Mouse (Mus musculus) hematopoietic multipotent progenitor cell, adult 10-12 weeks (in vitro differentiated cells): Measurements from ENCODE around the gene Gm20388. TPM values are rescaled to one million over a fixed set of nuclear protein-coding genes. Genes with fewer than 3 reads are reported as not detected.

Source experiments
- polyA plus RNA-seq: library from polyadenylated mRNA; stranded (reverse); fragments of >175 nt; gene quantifications from 2 replicates; pipeline ENCODE4 v1.2.3, GENCODE M21; 2012; ENCODE audit warnings: low replicate concordance

Gene Gm20388
- polyA plus RNA-seq, 1 experiment = 25.2 TPM

DNA sequence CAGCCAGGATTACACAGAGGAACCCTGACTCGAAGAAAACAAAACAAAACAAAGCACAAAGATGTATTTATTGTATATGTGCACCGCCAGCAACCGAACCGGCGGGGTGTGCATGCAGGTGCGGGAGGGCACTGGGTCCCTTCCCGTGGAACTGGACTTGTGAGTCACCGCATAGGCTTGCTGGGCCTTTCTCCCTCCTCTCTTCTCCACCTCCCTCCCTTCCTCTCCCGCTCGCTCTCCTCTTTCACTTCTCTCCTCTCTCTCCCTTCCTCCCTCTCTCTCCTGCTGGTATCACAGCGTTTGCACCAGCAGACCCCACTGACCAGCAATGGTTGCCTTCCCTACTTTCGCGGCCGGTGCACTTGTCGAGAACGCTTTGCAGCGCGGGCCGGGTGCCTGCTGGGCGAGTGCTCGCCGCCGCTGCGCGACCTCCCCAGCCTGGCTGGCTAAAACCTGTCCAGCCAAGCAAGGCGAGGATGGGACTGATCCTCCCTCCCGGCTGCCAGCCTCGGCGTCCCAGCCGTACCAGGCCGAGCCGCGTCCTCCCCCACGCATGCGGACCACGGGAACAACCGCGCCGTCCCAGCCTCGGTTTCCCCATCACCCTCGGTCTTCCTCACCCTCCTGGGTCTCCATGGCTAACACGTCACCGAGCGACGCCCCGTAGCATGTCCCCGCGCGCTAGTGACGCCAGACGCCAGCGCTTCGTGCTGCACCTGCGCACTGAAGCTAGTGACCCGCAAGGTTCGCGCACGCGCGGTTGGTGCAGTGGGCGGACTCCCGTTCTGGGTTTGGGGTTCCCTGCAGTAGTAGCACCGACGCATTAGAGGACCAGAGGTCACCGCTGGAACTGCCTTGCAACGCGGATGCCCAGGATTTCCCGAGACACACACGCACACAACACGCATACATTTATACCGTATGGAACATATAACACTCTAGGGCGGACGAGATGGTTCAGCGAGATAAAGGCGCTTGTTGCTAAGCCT lies 1197.3 kb downstream of the Gm20388 start, which contains the start of gene Mthfsd:
Mthfsd (minus strand) TSS at position 725 of the 989 bp plus-strand sequence.

DNA sequence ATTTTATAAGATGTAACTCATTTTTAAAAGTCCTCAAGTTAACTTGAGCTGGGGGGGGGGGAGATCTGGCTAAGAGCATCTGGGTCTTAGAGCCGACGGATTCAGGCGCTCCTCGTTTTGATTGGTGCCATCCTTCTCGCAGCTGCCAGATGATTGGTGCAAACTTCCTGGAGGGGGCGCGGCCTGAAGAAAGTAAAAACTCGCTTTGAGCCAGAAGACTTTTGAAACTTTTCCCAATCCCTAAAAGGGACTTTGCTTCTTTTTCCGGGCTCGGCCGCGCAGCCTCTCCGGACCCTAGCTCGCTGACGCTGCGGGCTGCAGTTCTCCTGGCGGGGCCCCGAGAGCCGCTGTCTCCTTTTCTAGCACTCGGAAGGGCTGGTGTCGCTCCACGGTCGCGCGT lies 1205.3 kb downstream of the Gm20388 start, which contains the start of gene Foxc2:
Foxc2 (plus strand) TSS at position 224 of the 400 bp plus-strand sequence.

GRCm38 (mm10) chr8:121127756-121128375 lies 1217.2 kb downstream of the Gm20388 start, which contains the start of gene Foxl1:
Foxl1 (plus strand) TSS chr8:121127940.

DNA sequence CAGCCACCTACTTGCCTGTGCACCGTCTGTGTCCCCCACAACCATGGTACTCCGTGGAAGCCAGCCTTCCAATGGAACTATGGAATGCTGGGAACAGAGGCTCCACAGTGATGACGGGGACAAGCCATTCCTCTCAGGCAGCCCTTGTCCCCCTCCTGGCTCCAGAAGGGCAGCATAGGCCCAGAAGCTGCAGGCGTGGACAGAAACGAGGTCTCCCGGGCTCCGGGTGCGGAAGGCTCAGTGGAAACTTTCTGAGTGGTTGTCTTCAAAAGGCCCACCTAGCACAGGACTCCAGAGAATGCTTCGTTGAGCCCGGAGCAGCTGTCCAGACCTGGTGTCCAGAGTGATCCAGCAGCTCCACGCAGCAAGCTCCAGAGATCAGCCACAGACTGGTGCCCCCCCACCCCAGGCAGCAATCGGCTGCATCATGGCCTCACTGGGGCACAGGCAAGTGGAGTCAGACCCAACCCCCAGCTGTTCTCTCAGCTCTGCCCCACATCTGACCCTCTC lies 1633.7 kb downstream of the Gm20388 start, which contains the start of gene 1700018B08Rik:
1700018B08Rik (minus strand) TSS at position 45 of the 510 bp plus-strand sequence.

DNA sequence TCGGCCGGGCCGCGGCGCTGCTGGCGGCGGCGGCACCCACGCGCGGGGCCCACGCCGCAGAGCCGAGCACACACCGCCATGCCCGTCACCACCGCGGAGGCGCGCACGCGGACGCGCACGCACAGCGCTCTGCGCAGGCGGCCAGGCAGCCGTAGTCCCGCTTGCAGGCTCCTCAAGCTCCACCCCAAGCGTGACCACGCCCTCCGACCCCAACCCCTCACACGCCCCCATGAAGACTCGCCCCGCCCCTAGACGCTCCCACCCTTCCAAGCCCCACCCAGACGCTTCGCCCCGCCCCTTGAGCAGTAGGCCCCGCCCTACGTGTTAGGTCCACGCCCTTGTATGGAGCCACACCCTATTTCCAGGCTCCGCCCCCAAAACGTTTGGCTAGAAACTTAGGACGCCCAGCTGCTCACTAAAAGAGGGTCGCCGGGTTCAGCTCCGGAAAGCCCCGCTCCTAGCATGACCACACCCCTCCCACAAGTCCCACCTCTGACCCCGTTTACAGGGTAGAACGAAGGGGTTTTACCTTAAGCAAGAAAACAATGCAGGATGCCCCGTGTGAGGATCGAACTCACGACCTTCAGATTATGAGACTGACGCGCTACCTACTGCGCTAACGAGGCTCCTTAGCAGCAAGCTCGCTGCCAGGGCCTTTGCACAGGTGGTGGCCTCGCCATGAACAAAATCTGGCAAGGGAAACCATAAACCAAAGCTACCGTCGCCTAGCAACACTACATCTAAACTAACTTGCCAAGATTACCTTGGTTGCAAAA lies 1668.2 kb downstream of the Gm20388 start, which contains the start of gene Fbxo31:
Fbxo31 (minus strand) TSS at position 131 of the 776 bp plus-strand sequence.

DNA sequence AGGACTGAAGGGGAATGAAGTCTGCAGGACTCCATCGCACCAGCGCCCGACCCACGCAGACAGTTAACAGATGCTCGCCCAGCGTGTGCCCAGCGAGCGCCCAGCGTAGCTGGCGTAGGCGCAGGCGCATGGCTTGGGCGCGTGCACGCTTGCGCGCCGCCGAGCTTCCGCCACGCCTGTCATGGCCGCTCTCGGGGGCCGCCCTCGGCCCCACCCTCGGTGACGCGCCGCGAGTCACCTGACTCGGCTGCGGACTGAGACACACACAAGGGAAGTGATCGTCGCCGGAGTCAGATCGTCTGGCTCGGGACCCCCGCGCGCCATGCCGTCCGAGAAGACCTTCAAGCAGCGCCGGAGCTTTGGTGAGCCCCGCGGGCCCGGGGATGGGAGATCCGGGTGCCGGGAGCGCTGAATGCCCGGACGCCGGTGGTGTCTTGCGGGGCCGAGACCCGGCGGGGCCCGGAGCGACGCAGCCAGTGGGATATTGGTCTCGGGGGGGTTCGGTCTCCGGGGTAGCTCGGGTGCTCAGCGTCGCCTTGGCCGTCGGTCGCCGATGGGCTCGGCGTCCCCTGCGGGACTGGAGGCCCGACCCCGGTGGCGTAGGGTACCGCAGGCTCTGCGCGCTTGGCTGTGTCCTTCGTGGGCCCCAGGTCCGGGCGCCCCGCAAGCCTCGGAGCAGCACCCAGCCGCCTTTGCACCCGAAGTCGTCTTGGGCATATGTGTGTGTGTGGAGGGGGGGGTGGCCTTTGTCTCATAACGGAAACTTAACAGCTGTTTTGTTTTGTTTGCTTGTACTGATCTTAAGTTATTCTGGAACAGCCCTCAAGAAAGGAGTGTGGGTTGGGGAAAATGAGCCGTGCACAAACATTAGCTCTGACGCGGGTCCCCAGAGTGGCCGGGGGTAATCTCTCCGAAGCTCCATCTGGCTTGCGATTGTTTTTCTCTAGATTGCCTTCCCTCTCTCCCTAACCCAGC lies 1679.8 kb downstream of the Gm20388 start, which contains the start of gene Map1lc3b:
Map1lc3b (plus strand) TSS at position 159 of the 975 bp plus-strand sequence.

GRCm38 (mm10) chr8:121652774-121653323 lies 1742.2 kb downstream of the Gm20388 start, which contains the start of gene Zcchc14:
Zcchc14 (minus strand) TSS chr8:121652901.

DNA sequence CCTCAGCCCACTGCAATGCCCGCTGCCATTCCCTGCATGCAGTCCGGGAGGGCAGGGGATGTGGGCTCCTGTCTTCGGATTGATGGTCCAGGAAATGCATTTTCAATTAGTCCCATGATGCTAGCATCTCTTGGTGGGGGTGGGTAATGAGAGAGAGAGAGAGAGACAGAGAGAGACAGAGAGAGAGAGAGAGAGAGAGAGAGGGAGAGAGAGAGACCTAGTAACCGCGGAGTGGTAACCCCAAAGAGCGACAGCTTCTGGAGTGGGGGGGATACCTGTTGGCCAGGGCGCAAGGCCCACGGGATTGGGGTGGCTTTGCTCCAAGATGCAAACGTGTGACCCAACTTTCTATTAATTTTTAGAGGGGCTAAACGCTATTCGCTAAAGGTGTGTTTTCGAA lies 1818.7 kb downstream of the Gm20388 start, which contains the start of gene Jph3:
Jph3 (plus strand) TSS at position 301 of the 400 bp plus-strand sequence.

GRCm38 (mm10) chr8:121829048-121829776 lies 1918.6 kb downstream of the Gm20388 start, which contains the start of gene Klhdc4:
Klhdc4 (minus strand) TSS chr8:121829569.

GRCm38 (mm10) chr8:121907587-121908248 lies 1997.1 kb downstream of the Gm20388 start, which contains the start of gene Slc7a5:
Slc7a5 (minus strand) TSS chr8:121907694.

GRCm38 (mm10) chr8:121944831-121945230 lies 2034.2 kb downstream of the Gm20388 start, which contains the start of gene Car5a:
Car5a (minus strand) TSS chr8:121944904.

DNA sequence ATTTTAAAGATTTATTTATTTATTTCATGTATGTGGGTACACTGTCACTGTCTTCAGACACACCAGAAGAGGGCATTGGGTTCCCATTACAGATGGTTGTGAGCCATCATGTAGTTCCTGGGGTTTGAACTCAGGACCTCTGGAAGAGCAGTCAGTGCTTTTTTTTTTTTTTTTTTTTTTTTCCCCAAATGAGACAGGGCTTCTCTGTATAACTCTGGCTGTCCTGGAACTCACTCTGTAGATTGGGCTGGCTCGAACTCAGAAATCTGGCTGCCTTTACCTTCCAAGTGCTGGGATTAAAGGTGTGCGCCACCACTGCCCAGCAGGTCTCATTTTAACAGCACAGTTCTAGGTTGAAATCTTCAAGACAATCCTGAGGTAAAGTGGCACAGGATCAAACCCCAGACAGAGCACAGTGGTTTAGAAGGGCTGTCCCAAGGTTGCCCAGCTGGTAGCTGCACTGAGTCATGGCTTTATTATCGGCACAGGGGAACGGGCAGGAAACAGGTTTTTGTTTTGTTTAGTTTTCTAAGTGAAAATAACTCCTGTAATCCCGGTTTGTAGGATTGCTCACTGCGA lies 2038.7 kb downstream of the Gm20388 start, which contains the start of gene Banp:
Banp (plus strand) TSS at position 529 of the 579 bp plus-strand sequence.

DNA sequence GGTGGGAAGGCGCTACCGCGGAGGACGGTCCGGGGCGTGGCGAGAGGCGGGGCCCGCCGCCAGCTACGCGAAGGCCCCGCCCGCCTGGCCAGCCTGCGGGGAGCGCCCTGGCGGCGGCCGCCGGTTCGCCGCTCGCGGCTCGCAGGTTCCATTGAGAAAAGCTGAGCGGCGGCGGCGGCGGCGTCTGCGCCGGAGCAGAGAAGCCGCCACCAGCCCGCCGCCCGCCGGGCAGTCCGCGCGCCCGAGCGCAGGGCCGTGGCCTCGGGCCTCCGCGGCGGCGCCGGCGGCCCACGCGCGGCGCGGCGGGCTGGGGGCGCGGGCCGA lies 2371.4 kb downstream of the Gm20388 start, which contains the start of gene Zfpm1:
Zfpm1 (plus strand) TSS at position 107 of the 324 bp plus-strand sequence.

DNA sequence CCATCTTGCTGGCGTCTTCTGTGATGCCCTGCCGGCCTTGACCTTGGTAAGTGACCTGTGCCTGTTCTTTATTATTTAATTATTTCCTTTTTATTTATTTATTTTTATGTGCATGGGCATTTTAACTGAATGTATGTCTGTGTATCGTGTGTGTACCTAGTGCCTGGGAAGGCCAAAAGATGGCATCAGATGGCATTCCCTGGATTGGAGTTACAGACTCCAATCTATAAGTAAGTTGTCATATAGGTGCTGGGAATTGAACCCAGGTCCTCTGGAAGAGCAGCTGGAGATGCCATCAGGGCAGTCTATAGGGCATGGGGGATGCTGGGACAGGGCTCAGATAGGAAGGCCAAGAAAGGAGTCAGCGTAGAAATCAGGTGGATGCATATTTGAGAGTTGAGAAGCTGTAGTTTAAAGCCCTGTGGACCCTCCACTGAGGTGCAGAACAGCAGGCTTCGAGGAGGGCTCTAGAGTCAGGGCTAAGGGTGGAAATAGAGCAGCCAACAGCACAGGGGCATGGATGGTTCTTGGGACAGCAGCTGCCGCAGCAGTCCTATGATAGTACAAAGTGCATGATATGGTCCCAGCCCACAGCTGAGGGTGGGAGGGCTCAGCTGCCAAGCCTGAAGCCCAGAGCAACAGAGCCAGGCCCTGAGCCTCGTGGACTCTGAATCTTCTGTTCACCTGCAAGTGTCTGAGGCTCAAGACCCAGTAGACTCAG lies 2450.2 kb downstream of the Gm20388 start, which contains the start of gene Trhr2:
Trhr2 (minus strand) TSS at position 51 of the 721 bp plus-strand sequence.

DNA sequence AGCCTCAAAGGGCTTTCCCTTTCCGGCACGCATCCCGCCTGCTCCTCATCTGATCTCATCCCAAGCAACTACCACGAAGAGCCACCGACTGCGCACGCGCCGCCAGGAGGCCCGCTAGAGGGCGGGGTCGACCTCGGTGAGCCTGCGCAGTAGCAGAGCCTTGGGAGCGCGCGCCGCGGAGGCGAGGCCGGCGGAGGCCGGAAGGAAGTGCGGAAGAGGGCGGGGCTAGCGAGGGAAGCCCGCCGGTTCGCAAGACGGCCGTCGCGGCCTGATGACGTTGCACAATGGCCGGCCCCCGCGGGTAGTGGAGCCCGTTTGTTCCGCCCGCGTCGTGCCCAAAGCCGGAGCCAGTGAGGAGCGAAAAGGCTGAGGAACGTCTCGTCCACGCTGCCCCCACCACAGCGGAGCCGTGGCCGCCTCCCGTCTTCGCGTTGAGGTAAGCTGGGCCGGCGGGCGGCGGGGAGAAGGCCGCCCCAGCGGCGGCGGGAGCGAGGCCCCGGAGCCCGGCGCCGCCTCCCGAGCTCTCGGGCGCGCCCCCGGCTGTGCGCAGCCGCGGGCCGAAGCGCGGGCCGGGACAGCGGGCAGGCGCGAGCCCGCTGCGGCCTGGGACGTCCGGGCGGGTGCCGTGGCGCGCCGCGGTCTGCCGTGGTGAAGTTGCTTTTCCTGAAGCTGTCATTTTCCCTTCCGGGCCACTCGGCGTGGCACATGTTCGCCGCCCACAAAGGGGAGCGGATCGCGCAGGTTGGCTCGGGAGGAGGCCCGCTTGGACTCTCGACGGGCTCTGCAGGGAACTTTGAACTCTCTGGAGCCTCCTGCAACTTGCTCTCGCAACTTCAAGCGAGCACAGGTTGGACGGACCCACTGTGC lies 2466.0 kb downstream of the Gm20388 start, which contains the start of gene Zc3h18:
Zc3h18 (plus strand) TSS at position 245 of the 867 bp plus-strand sequence.

GRCm38 (mm10) chr8:122421376-122422070 lies 2510.9 kb downstream of the Gm20388 start, which contains the start of gene Il17c:
Il17c (plus strand) TSS chr8:122422020.

